Mouse (Mus musculus) CD4-positive, CD25-positive, alpha-beta regulatory T cell, adult 4 months (primary cell): ENCODE measurements around the gene Ddb1. TPM values are rescaled to one million over a fixed set of nuclear protein-coding genes. Genes with fewer than 3 reads are reported as not detected.

Source experiments
- ATAC-seq: one replicate; pipeline ENCODE4 v1.8.0; 2017
- polyA plus RNA-seq, 2 experiments: library from polyadenylated mRNA; unstranded; fragments of 100-300 nt; shearing (Covaris generic); gene quantifications; one replicate each; pipeline ENCODE4 v1.2.1; 2017

The Ddb1 gene
- polyA plus RNA-seq, 2 experiments from 2014 or later, result 104 to 182 TPM

DNA sequence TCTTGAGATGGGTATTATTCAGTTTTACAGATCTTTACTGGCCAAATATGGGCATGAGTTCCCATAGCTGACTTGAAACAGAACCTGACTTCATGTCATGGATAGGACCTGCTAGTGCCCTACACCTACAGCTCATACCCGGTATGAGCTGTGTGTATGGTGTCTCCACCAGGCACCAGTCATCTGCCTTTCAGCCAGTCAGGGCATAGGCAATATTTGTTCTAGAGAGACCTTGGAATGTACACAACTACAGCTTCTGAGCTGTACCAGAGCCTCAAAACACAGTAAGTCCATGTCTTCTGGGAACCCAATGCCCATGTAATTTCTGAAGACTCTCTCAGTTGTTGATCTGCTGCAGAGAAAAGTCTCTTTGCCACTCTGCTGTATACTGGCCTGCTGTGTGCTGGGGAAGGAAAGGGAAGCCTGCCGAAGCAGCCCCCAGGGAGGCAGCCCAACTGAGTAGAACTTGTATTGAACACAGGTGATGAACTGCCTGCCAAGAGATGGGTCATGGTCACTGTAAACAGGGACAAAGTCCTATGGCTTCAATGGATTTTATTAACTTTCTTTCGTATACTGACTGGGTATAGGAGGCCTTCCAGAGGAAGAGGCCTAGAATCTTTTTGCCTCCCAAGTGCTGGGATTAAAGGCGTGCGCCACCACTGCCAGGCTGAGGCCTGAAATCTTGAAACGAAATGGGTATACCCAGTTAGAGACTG lies 13.3 kb upstream of the Ddb1 start:
- ATAC-seq, result no peak

DNA sequence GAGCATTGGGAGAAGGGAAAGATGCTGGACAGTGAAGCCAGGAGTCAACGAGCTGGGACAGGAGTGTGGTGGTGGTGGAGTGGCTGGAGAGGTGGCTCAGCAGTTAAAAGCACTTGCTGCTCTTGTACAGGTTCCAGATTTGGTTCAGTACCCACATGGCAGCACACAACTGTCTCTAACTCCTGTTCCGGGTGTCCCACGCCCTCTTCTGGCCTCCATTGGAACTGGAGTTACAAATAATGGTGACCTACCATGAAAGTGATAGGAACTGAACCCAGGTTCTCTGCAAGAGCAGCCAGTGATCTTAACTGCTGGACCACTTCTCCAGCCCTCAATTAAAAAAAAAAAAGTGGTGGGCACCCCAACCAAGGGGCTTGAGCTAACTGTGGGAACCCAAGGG lies 6.9 kb upstream of the Ddb1 start:
- ATAC-seq, result no peak

DNA sequence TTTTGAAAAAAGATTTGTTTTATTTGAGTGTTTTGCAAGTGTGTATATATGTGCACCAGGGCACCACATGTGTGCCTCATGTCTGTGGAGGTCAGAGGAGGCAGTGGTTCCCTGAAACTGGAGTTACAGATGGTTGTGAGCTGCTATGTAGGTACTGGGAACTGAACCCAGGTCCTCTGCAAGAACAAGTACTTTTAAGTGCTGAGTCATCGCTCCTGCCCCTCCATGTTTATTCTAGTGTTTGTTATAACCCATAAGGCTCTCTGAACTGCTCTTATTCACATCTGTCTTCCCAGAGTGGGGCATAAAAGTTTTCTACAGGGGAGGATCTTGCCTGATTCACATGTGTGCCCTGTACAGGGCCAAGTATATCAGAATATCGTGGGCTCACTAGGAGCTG lies 5.5 kb upstream of the Ddb1 start:
- ATAC-seq, result no peak

DNA sequence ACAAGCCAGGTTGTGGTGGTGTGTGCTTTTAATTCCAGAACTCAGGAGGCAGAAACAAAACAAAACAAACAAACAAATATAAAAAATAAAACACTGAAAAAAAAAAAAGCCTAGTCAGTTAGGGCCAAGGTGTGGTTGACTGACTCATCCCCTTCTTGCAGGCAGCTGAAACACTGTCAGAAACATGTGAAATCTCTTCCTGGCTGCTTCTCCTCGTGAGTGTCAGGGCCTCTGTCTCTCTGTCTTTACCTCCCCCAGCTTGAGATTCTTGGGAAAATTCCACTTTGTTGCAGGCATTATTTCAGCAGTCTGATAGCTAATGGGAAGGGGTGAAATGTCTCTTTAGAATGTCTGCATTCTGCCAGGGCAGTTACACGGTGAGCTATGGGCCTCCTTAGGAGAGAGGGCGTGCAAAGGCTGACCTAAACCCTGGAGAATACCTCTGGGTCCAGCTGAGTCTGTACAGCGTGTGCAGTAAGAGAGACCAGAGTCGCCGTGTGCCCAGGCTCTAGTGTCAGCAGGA lies 2.8 kb upstream of the Ddb1 start:
- no peak for ATAC-seq

DNA sequence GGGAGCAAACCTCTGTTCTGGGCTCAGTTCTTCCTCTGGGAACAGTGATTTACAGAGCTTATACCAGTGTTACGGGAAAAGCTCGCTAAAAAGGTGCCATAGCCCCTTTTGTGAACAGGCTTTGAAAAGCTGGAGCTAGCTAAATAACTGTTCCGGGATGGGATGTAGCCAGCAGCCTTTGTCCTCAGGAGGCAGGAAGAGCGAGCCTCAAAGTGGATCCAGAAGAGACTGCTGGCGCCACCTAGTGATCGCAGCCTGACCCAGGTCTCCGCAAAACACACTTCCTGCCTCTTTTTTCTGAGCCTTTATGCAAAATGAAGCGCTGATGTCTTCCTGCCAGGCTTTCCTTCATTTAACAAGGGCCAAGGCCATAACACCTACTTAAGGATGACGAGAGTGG lies 2.3 kb upstream of the Ddb1 start:
- peak; percentile 55 for ATAC-seq

DNA sequence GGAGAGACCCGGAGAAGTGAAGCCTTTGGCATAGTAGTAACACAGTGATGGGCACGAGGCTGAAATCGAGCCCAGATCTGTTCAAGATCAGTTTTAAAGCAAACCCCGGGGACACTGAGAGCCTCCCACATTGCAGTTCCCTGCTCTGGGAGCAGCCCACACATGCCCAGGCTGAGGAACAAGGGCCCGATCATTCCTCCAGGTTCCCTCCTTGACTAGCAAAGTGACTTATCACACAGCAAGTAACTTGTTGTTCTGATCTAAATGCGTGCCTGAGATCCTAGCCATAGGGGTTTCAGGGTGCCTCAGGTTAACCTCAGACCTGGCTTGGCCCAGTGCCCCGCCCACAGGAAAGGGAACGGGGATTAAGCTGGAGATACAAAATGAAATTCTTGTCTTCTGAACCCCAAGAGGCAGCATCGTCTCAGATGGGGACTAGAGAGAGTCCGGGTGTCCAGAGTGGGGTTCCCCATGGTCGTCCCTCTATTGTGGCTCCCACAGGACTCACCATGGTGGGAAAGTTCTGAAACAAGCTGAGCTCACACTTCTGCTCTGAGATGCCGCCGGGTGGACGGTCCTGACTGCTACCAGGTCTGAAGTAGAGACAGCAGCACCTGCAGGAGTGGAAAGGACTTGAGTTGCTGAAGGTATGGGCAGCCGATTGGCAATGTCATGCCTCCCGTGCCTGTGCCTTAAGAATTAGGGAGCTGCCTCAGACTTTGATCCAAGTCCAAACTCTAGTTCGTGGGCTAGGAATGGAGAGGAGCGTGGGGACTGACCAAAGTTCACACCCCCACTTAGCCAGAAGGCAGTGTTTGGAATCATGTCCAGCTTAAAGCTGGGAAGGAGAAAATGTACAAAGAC lies 1.2 kb upstream of the Ddb1 start:
- ATAC-seq, result no peak

DNA sequence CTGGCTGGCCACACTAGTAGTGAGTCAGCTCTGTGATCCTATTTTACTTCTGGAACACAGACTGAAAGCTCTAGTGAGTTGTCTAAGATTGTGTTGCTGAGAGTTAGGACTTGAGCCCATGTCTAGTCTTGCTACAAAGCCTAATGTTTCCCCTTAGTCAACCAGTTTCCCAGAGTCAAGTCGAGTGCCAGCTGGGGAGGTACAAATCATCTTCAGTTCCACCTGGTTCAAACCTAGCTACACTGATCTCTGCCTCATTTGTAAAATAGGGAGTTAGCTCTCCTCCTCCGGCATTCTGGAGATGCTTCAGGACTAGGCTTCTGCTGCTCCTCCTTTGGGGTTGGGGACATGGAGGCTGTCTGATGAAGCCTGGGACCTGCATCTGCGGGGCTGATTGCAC lies 593 bp upstream of the Ddb1 start:
- ATAC-seq, result no peak

DNA sequence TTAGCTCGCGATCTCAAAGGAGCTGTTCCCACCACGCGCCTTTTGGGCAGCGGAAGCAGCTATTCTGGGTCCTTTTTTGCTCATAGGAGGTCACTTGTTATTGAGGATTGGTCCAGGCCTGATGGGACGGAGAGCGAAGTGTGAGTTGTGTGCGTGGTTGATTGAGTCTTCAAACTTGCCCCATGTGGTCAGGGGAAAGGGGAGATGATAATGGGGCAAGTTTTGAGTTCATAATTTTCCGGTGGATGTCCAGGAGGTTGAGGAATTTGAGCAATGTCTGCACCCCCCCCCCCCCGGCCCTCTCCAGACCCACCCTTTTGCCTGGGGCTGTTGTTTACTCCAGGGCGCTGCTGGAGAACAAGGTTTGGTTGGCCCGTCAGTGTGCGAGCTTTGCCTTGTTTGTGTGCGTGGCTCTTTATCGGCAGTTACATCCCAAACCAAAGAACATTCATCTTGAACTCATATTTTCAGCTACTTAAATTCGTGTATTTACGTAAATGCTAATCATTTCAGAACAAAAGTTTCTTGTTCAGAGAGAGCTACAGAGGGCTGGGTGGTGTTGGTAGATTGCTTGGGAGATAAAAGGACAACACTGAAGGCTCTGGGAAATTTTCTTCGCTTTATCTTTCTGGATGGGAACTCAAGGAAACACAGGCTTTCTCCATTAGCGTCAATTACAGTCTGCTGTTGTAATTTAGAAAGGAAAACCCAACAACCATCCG lies 935 bp downstream of the Ddb1 start:
- ATAC-seq, result no peak

DNA sequence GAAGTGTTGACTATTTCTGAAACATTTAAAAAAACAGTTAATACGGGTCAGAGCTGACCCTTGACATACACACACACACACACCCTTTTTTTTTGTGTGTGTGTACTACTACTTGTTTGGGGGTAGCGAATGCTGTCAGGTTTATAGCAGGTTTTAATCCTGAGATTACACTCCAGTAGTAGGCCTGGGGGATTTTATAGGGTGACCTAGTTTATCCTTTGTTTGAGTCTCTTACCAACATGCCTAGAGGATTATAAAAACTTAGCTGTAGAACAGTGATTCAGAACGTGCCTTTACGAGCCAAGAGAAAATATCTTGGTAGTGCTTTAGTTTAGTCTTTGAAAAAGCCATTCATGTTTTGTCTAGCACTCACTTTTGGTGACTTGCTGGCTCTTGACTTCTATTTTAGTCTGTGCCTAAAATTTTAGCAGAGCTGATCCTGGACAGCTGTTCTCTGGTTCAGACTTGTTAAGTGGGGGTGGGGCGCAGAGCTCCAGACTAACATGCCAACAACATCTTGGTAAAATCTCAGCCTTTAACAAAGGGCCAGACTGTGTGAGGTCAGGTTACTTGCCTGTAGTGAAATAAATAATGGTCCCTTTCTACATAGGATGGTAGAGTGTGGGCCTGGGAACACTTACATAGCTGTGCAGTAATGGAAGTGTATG lies 3.6 kb downstream of the Ddb1 start:
- ATAC-seq, result no peak

DNA sequence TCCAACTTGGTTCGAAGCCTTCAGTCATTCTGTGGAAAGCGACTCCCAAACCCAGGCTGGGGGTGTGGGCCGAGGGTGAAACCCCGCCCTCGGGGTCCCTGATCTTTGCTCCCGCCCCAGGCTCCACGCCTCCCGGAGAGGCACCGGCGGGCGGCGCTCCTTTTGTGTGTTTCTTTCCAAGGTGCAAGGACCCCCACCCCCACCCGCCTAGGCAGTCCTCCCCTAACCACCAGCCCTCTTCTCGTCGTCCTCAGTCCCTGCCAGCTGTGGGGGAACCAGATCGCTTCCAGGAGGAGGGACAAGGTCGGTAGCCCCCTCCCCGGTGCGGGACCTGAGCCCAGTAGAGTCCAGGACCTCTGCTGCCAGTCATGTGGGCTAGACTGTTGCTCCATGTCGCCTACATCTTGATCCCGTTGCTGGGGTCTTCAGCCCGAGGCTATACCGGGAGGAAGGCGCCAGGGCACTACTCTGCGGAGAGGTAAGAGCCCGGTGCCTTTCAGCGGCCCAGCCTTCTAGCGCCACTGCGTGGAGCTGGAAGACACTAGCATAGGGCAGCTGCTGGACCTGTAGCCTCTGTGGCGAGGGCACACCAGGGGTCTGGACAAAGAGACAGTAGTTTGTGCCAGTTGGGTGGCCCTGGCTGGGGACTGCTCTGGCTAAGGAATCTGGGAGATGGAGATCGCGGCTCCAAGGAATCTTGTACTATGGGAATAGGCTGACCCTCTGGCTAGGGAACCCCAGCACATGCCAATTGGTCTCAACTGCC lies 29.2 kb downstream of the Ddb1 start, which contains the start of gene Vwce:
Gene Vwce (plus strand): TSS at position 108 of the 766 bp plus-strand sequence.
- no peak for ATAC-seq

DNA sequence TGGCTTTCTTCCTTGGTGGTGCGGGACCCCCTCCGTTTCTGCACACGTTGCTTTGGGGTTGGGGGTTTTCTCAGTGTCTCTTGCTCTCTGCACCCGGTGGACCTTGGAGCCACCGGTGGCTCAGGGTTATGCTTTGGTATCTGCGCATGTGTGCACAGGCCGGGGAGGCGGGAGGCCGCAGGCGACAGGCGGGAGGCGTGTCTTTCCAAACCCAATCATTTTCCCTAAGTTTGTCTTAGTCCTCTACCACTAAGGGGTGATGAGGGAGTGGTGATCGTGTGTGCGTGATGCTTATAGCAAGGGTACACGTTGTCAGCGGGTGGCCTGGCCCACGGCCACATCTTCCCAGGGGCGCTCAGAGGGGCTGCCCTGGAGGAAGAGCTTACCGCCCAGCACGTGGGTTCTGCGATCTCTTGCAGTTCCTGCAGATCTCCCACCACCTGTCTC lies 29.8 kb downstream of the Ddb1 start:
- ATAC-seq, result no peak

DNA sequence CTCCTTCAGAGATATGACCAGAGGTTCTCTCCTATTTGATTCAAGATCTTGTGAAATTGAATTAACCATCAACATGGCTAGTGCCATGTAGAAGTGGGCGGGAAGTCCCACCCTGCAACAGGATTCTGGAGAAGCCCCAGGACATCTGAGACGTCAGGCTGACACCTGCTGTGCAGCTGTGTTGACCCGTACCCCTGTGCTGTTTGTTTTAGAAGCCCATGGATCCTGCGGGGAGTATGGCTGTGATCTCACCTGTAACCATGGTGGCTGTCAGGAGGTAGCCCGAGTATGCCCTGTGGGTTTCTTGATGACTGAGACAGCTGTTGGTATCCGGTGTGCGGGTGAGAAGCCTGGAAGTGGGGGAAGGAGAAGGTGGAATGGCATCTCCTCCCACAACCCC lies 32.7 kb downstream of the Ddb1 start:
- no peak for ATAC-seq

DNA sequence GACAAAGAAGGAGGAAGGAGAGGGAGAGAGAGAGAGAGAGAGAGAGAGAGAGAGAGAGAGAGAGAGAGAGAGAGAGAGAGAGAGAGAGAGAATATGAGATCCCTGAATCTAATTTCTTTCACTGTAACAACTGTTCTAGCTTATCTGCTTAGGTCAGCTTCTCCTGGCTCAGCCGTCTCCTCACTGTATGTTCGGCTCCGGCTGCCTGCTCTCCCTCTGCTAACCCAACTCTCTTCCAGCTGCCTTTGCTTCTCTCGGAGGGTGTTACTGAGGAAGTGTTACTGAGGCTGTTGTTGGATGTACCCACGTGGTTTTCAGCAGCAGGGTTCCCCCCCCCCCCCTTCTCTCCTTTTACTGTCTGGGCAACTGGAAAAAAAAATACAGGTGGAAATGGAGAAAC lies 35.0 kb downstream of the Ddb1 start:
- no peak for ATAC-seq

DNA sequence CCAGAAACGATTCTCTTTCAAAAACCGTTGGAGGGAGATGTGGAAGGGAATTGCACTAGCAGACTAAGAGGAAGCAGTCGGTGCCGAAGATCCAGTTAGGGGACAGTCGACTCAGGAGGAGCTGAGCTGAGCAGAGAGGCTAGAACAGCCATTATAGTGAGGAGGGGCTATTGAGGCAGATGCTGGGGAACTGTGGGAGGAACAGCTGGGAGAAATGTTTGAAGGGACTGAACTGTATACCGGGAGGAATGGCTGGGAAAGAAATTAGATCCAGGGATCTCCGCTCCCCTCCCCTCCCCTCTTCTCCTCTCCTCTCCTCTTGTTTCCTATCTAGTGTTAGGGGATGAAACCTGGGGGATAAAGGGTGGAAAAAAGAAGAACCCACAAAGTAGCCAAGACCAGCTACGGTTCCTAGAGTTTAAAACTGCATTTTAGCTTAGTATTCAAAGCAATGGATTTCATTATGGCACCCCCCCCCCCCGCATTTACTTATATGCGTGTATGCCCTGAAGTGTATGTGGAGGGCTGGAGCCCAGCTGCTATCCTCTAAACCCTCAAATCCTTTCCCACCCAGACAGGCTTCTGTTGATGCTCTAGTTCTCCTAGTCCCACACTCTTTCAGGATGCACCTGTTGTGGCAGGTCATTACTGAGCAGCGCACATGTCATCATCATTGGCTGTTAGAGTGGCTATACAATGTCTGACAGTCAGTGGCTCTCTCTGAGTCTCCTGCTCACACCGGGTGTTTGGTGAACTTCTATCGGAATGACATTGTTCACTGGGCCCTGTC lies 35.7 kb downstream of the Ddb1 start:
- no peak for ATAC-seq

DNA sequence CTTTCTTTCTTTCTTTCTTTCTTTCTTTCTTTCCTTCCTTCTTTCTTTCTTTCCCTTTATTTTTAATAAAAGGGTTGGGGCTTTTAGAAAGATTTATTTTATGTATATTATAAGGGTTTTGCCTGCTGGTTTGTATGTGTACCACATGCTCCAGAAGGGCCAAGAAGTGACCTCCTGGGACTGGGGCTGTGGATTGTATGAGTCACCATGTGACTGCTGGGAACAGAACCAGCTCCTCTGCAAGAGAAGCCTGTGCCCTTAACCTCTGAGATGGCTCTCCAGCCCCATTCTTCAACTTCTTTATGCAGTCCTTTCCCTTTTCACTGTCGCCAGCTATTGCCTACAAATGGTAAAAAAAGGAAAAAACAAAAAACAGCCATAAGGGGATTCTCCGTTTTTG lies 40.5 kb downstream of the Ddb1 start:
- no peak for ATAC-seq

DNA sequence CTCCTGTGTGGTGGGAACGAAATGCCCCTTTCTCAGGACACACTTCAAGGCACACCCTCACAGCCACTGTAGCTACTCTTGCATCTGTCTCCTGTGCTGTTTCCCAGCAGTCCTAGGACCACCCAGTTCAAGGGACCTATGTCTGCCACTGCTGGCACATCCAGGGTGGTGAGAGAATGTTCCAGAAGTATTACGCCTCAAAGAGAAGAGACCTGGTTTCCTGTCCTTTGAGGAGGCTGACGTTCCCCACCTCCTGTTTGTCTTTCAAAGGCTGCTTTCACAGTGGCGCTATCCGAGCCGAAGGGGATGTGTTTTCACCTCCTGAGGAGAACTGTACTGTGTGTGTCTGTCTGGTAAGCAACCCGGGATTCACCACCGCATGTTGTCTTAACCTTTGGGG lies 43.0 kb downstream of the Ddb1 start:
- ATAC-seq, result no peak

DNA sequence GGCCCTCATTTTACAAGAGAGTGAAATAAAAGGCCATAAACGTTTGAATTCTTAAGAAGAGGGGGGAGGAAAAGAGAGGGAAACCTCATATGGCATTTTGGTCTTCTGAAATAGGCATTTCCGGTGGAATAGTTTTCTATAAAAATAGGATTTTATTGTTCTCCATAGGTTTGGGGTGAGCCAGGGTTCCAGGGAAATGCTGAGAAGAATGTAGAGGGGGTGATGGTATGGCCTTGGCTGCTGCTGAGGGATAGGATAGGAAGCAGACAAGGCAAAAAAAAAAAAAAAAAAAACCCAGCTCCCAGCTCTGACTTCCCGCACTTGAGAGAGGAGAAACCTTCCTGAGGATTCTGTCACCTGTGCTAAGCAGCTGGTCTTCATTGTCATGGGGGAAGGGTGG lies 50.9 kb downstream of the Ddb1 start:
- ATAC-seq, result no peak

DNA sequence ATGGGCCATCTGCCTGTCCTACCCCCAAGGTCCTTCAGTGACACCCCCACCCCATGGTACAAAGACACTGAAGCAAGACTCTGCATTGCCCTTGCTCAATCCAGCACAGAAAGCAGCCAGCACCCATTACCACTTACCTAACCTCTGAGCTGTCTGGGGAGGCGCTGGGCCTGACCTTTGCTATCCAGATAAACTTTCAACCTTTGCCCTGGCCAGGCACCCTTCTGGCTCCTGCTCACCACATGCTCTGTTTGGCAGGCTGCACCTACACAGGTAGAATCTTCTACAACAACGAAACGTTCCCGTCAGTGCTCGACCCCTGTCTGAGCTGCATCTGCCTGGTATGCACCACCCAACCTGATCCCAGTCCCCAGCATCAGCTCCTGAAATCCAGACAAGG lies 52.6 kb downstream of the Ddb1 start:
- no peak for ATAC-seq

DNA sequence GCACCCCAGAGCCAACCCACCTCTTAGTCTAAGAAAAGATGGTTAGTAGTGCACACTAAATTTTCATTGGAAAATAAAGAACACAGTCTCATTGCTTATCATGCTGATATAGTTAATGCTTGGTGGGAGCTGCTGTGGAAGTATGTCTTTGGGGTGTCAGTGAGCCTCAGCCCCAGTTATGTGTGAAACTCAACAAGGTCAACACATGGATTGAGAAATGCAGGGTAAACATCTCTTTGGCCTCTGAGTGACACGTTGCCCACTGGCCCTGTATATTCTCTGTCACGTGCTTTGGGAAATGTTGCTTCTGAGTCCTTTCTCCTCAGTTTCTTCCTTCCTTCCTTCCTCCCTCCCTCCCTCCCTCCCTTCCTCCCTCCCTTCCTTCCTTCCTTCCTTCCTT lies 53.3 kb downstream of the Ddb1 start:
- no peak for ATAC-seq

DNA sequence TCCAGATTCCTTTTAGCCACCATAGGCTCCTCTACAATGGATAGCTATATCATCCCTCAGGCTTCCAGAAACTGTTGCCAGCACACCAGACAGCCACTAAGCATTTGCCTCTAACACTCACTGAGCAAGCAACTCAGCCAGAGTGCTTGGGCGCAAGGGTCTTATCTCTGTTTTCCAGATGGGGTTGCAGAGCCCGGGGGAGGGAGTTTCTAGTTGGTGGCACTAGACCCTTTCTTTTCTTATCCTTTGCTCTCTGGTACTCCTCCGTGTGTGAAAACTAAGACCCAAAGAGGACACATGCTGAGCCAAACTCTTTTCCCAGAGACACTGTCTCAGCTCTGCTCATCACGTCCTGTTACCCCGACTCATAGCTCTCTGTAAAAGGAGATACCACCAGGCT lies 56.2 kb downstream of the Ddb1 start:
- ATAC-seq, result no peak

DNA sequence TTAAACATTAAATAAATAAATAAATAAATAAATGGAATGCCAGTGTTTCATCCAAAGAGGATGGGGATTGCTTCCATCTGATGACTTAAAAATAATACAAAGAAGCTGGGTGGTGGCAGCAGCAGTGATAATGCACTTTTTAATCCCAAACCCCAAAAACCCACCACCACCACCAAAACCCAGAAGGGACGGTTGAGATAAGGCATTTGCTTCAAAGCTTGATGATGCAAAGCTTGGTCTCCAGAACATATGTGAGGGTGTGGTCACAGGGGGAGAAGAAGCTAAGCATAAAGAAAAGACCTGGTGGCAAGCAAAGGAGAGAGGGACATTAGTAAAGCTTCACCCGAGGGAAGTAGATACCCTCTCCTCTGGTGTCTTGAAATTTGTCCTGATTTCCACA lies 56.8 kb downstream of the Ddb1 start:
- no peak for ATAC-seq
